Mouse (Mus musculus) liver, embryonic 16.5 days (tissue): ENCODE measurements around the gene Fmo9. TPM values are rescaled to one million over a fixed set of nuclear protein-coding genes. Genes with fewer than 3 reads are reported as not detected.

Source experiments
- ATAC-seq: fragments of 200-750 bp; cut with Nextera tagmentation; 2 replicates; pipeline ENCODE4 v1.8.0; 2017; ENCODE audit warnings: low read depth, mild to moderate bottlenecking, moderate number of reproducible peaks, moderate library complexity
- H3K27ac ChIP-seq: fragments of 300-500 bp; sonication (generic); 2 replicates; pipeline ENCODE4 v1.5.1; 2014; ENCODE audit warnings: mild to moderate bottlenecking, low read length
- H3K27me3 ChIP-seq: fragments of 300-500 bp; sonication (generic); 2 replicates; pipeline ENCODE4 v1.6.1; 2014; ENCODE audit warnings: low read depth, low read length, mixed read lengths; ENCODE audit not compliant: control insufficient read depth, insufficient read depth
- H3K36me3 ChIP-seq: fragments of 300-500 bp; sonication (generic); 2 replicates; pipeline ENCODE4 v1.6.1; 2014; ENCODE audit warnings: mild to moderate bottlenecking; ENCODE audit not compliant: control insufficient read depth, insufficient read depth
- H3K4me1 ChIP-seq: fragments of 300-500 bp; sonication (generic); 2 replicates; pipeline ENCODE4 v1.6.1; 2014; ENCODE audit warnings: low read depth, low read length, mixed read lengths; ENCODE audit not compliant: control insufficient read depth
- H3K4me2 ChIP-seq: fragments of 300-500 bp; sonication (generic); 2 replicates; pipeline ENCODE4 v1.6.1; 2014; ENCODE audit warnings: low read depth, low read length, mixed read lengths
- H3K4me3 ChIP-seq: fragments of 300-500 bp; sonication (generic); 2 replicates; pipeline ENCODE4 v1.5.1; 2014; ENCODE audit warnings: low read depth, mild to moderate bottlenecking, low read length
- H3K9ac ChIP-seq: fragments of 300-500 bp; sonication (generic); 2 replicates; pipeline ENCODE4 v1.6.1; 2014; ENCODE audit warnings: low read depth, low read length
- H3K9me3 ChIP-seq: fragments of 300-500 bp; sonication (generic); replicated peaks from 2 replicates; pipeline ENCODE4 v1.6.1; 2016; ENCODE audit warnings: low read length; ENCODE audit not compliant: control insufficient read depth
- WGBS: fragments of 180-500 bp; shearing (Covaris S2); extraction: QIAGEN DNeasy Blood & Tissue Kit; methylation state at CpG from one replicate; pipeline ENCODE4 v1.1.7; 2014; ENCODE audit not compliant: insufficient replicate concordance; 5-methylcytosine and 5-hydroxymethylcytosine counted together
- polyA plus RNA-seq: library from polyadenylated mRNA; unstranded; fragments of >200 nt; fragmentation: Nextera tagmentation; extraction: Ambion mirVana; gene quantifications from 2 replicates; pipeline ENCODE4 v1.2.1, GENCODE M21; 2015

Gene Fmo9
- polyA plus RNA-seq: not detected in 2 replicates

- 67% methylated on average over 1 of the region's 1 CpGs for WGBS
- Histone ChIP-seq H3K4me1 (no peaks in the 10 kb centered on the region), H3K36me3 (no peaks in the 10 kb centered on the region), H3K27me3 (no peaks in the 10 kb centered on the region), H3K9me3 (no peaks in the 10 kb centered on the region), H3K9ac (no peak within 1 kb of the TSS), H3K4me2 (no peak within 1 kb of the TSS), H3K4me3 (no peak within 1 kb of the TSS), H3K27ac (no peak within 1 kb of the TSS)
- ATAC-seq: no peak
Measured at GRCm38 (mm10) chr1:166681745-166682144, at the start of gene Fmo9. Gene Fmo9, minus strand, starts transcription at chr1:166681845.

- no peaks in the 10 kb centered on the region for H3K36me3 ChIP-seq
- no peaks in the 10 kb centered on the region for H3K4me1 ChIP-seq
- H3K9ac ChIP-seq: no peak overlapping the region
- 44% methylated on average over 4 of the region's 4 CpGs for WGBS
- ATAC-seq: no peak
- no peak overlapping the region for H3K4me2 ChIP-seq
- no peak overlapping the region for H3K4me3 ChIP-seq
- H3K27ac ChIP-seq: no peak overlapping the region
- H3K27me3 ChIP-seq: no peaks in the 10 kb centered on the region
- H3K9me3 ChIP-seq: no peaks in the 10 kb centered on the region
Measured at GRCm38 (mm10) chr1:166730886-166731285, 49.2 kb upstream of the Fmo9 start.

GRCm38 (mm10) chr1:166730215-166730614 is 48.6 kb upstream of the Fmo9 start:
- H3K9ac ChIP-seq: no peak overlapping the region
- no peak overlapping the region for H3K27ac ChIP-seq
- no peaks in the 10 kb centered on the region for H3K4me1 ChIP-seq
- H3K4me3 ChIP-seq: no peak overlapping the region
- H3K36me3 ChIP-seq: no peaks in the 10 kb centered on the region
- no peaks in the 10 kb centered on the region for H3K27me3 ChIP-seq
- H3K9me3 ChIP-seq: no peaks in the 10 kb centered on the region
- no peak overlapping the region for H3K4me2 ChIP-seq
- WGBS: 44% methylated on average over 2 of the region's 2 CpGs
- ATAC-seq: no peak

- H3K4me2 ChIP-seq: no peak overlapping the region
- H3K9ac ChIP-seq: no peak overlapping the region
- no peaks in the 10 kb centered on the region for H3K9me3 ChIP-seq
- no peak for ATAC-seq
- no peaks in the 10 kb centered on the region for H3K36me3 ChIP-seq
- no peak overlapping the region for H3K27ac ChIP-seq
- no peaks in the 10 kb centered on the region for H3K27me3 ChIP-seq
- WGBS: 68% methylated on average over 7 of the region's 7 CpGs
- H3K4me1 ChIP-seq: no peaks in the 10 kb centered on the region
- H3K4me3 ChIP-seq: no peak overlapping the region
Measured at GRCm38 (mm10) chr1:166710861-166711260, 29.2 kb upstream of the Fmo9 start.

GRCm38 (mm10) chr1:166702270-166702912 is 20.7 kb upstream of the Fmo9 start:
- H3K27ac ChIP-seq: no peak overlapping the region
- H3K4me3 ChIP-seq: no peak overlapping the region
- H3K9ac ChIP-seq: no peak overlapping the region
- WGBS: 51% methylated on average over 10 of the region's 10 CpGs
- H3K4me1 ChIP-seq: no peaks in the 10 kb centered on the region
- H3K9me3 ChIP-seq: no peaks in the 10 kb centered on the region
- H3K4me2 ChIP-seq: no peak overlapping the region
- no peak for ATAC-seq
- no peaks in the 10 kb centered on the region for H3K27me3 ChIP-seq
- H3K36me3 ChIP-seq: no peaks in the 10 kb centered on the region

GRCm38 (mm10) chr1:166669264-166669663 is 12.4 kb downstream of the Fmo9 start:
- Histone ChIP-seq H3K9me3 (no peaks in the 10 kb centered on the region), H3K4me2 (no peak overlapping the region), H3K4me3 (no peak overlapping the region), H3K27ac (no peak overlapping the region), H3K9ac (no peak overlapping the region), H3K36me3 (no peaks in the 10 kb centered on the region), H3K27me3 (no peaks in the 10 kb centered on the region), H3K4me1 (no peaks in the 10 kb centered on the region)
- 78% methylated on average over 5 of the region's 5 CpGs for WGBS
- no peak for ATAC-seq

- no peak overlapping the region for H3K27ac ChIP-seq
- no peak overlapping the region for H3K4me3 ChIP-seq
- H3K27me3 ChIP-seq: no peaks in the 10 kb centered on the region
- no peak for ATAC-seq
- 60% methylated on average over 8 of the region's 8 CpGs for WGBS
- H3K9me3 ChIP-seq: no peaks in the 10 kb centered on the region
- no peak overlapping the region for H3K9ac ChIP-seq
- no peaks in the 10 kb centered on the region for H3K36me3 ChIP-seq
- H3K4me1 ChIP-seq: no peaks in the 10 kb centered on the region
- no peak overlapping the region for H3K4me2 ChIP-seq
Measured at GRCm38 (mm10) chr1:166660800-166661199, 20.8 kb downstream of the Fmo9 start.

- 58% methylated on average over 2 of the region's 2 CpGs for WGBS
- Histone ChIP-seq H3K9ac (no peak within 1 kb of the TSS), H3K36me3 (no peaks in the 10 kb centered on the region), H3K9me3 (no peaks in the 10 kb centered on the region; the same call in 1 of the 2 replicates), H3K4me1 (no peaks in the 10 kb centered on the region), H3K27me3 (no peaks in the 10 kb centered on the region), H3K27ac (no peak within 1 kb of the TSS), H3K4me2 (no peak within 1 kb of the TSS), H3K4me3 (no peak within 1 kb of the TSS)
- ATAC-seq: no peak
Measured at GRCm38 (mm10) chr1:166647593-166647992, 34.1 kb downstream of the Fmo9 start, which contains the start of gene Gm4847. Gene Gm4847, minus strand, starts transcription at chr1:166647693.
